Mouse (Mus musculus) kidney, postnatal 36 days (tissue): ENCODE results near the gene Dop1b.
"Not testable (repeated sequence)": the region's sequence is repeated elsewhere in the genome, so short reads cannot be mapped to it uniquely, and the experiment has no call there.

Source experiments
- DNase-seq, 2 experiments: peaks; one replicate each; pipeline ENCODE4 v3.0.0; 2021 to 2022; ENCODE audit warnings: mixed read lengths in 2 of 2

Dop1b gene

DNA sequence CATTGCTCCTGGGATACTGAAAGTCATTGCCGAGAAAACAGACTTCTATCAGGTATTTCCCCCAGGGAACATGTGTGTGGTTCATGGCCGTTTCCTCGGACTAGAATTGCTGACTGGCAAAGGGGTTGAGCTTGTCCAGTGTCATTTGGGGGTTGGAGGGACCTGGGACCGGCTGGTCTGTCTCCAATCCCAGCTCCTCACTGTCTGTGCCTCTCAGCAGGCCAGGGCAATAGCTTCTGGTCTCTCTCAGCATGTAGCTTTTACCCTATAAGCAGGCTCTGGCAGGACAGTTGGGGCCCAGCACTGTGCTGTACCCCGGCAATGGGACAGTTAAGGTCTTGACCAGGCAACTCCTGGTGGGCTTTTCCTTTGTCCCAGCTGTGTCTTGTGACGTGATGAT lies 51.7 kb downstream of the Dop1b start:
- no peak for DNase-seq

GRCm38 (mm10) chr16:93764597-93764996 lies 52.9 kb downstream of the Dop1b start:
- DNase-seq: no peak

DNA sequence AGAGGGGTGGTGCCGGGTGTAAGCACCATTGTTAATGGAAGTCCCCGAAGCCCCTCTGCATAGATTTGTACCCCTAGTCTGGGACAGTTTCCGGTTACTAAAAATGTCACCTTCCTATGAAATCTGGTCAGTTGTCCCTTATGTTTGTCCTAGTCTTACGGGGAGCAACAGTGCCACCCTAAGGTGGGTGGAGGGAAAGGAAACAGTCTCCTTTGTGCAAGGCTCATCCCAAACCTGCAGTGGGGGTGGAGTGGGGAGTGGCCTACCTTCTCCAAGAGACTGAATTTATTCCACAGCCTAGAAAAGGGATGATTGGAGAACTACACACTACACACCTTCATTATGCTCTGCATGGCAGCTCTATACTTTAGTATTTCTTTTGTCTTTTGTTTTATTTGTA lies 55.3 kb downstream of the Dop1b start:
- DNase-seq: peak; percentile 33 to 73

GRCm38 (mm10) chr16:93767548-93767947 lies 55.8 kb downstream of the Dop1b start:
- DNase-seq: no peak

DNA sequence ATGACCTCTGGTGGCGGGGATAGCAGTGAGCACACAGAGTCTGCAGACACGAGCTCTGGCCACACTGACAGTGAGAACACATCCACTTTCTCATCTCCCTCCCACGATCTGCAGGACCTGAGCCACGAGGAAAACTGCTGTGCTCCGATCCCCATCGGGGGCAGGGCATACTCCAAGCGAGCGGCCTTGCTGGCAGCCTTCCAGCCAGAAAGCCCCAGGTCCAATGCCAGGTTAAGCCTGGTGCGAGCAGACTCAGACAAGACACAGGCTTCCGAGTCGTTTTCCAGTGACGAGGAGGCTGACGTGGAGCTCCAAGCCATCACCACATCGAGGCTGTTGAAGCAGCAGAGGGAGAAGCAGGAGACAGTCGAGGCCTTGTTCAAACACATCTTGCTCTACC lies 57.9 kb downstream of the Dop1b start:
- DNase-seq: peak; percentile 61 to 81

- DNase-seq: peak; percentile 58 to 79
Observed at GRCm38 (mm10) chr16:93770271-93770926, 58.7 kb downstream of the Dop1b start.

DNA sequence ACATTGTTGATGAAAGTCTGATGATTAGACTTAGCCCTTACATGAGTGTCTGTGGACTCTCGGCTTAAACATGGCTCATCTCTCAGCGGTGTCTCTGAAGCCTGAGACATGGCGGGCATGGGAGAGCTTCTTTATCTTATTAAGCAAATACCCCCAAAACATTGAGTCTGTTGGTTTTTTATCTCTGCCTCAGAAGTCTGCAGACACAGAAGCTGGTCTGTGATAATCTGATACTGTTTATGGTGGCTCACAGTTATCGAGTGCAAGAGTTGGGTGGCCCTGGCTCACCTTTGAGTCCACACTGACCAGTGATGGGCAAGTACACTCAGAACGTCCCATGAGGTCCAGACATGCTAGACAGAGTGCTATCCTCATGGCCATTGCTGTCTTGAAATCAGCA lies 63.0 kb downstream of the Dop1b start:
- DNase-seq: no peak

GRCm38 (mm10) chr16:93776468-93776867 lies 64.8 kb downstream of the Dop1b start:
- peak; percentile 40 to 48 for DNase-seq

DNA sequence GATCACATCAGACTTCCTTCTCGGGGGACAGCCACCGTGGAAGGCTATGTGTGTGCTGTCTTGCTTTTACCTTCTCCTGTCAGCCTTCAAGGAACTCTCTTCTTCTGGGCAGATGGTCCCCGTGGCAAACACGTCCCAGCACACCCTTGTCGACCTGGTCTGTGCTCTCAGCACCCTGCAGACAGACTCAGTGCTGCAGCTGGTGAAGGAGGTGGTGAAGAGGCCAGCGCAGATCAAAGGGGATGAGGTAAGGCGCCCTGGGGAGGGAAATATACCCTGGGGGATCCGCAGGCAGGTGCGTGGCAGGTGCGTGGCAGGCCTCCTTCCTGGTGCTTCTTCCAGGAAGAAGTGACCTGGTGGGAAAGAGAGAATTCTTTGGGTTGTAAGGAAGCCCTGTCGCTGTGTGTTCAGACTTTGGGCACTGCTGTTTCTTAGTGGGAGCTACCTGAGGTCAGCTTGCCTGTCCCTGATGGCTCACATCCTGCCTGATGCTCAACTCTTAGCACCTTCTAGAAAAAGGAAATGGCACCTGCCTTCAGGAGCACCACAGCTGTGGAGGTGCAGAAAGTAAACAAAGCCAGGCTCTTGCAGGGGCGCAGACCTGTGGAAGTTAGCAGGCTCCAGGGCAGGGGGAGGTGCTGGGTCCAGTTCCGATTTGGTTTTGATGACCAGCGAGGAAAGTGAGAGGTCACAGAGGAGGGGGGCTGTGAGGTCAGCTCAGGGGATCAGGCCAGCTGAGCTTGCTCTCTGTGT lies 65.7 kb downstream of the Dop1b start:
- no peak for DNase-seq

- DNase-seq: not testable (repeated sequence)
Observed at GRCm38 (mm10) chr16:93778393-93778792, 66.7 kb downstream of the Dop1b start.

- no peak for DNase-seq
Observed at GRCm38 (mm10) chr16:93779554-93779953, 67.8 kb downstream of the Dop1b start.

GRCm38 (mm10) chr16:93780660-93781479 lies 69.2 kb downstream of the Dop1b start:
- DNase-seq: no peak

GRCm38 (mm10) chr16:93784175-93784574 lies 72.5 kb downstream of the Dop1b start:
- no peak for DNase-seq

- peak; percentile 63 to 86 for DNase-seq
Observed at GRCm38 (mm10) chr16:93785805-93786204, 74.1 kb downstream of the Dop1b start.

- DNase-seq: no peak
Observed at GRCm38 (mm10) chr16:93788388-93788787, 76.7 kb downstream of the Dop1b start.

DNA sequence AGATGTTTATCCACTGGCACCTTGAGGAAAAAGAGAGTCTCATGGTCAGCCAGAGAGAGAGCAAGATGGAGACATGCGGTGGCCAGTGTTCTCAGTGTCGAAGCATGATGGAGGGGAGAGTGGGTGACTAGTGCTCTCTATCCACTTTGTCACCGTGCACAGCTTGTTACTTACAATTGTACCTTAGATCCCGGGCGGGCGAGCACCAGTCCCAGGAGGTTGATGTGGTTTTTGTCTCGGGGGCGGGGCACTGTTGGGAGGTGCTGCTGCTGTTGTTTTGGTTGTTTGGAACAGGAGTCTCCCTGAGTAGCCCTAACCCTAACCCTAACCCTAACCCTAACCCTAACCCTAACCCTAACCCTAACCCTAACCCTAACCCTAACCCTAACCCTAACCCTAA lies 77.2 kb downstream of the Dop1b start:
- DNase-seq: no peak

GRCm38 (mm10) chr16:93789971-93790755 lies 78.5 kb downstream of the Dop1b start:
- DNase-seq: no peak

GRCm38 (mm10) chr16:93792981-93793630 lies 81.4 kb downstream of the Dop1b start:
- peak; percentile 30 to 46 for DNase-seq

- no peak for DNase-seq
Observed at GRCm38 (mm10) chr16:93794845-93795244, 83.1 kb downstream of the Dop1b start.

GRCm38 (mm10) chr16:93795391-93795790 lies 83.7 kb downstream of the Dop1b start:
- DNase-seq: no peak

GRCm38 (mm10) chr16:93797021-93797840 lies 85.5 kb downstream of the Dop1b start:
- DNase-seq: peak in 1 of 2 experiments; percentile 32
